Mouse (Mus musculus): ENCODE results near the gene Foxp1. TPM values are rescaled to one million over a fixed set of nuclear protein-coding genes. Genes with fewer than 3 reads are reported as not detected.
A peak's percentile ranks its signal among the peaks of the same experiment; 100 is the strongest.

Gene Foxp1
- polyA plus RNA-seq, 1 experiment from 2014 or later = 57.8 TPM

- Histone ChIP-seq H3K9me3 (peaks cover 2% of the 10 kb centered on the region), H3K27ac (no peak overlapping the region), H3K27me3 (ENCODE audit: poor library complexity, severe bottlenecking) (no peaks in the 10 kb centered on the region), H3K4me1 (no peaks in the 10 kb centered on the region), H3K36me3 (replicated peaks) (peaks cover 3% of the 10 kb centered on the region), H3K4me3 (no peak overlapping the region)
- WGBS = 85% methylated on average over 4 of the region's 4 CpGs
- DNase-seq (ENCODE audit: extremely low spot score, low spot score) = no peak
Observed at GRCm38 (mm10) chr6:99532458-99532857, 9.9 kb upstream of the Foxp1 start.

- Histone ChIP-seq H3K4me1 (peaks cover 19% of the 10 kb centered on the region), H3K4me3 (no peak overlapping the region), H3K9me3 (peaks cover 9% of the 10 kb centered on the region), H3K27ac (no peak overlapping the region), H3K36me3 (replicated peaks) (peaks cover 18% of the 10 kb centered on the region), H3K27me3 (ENCODE audit: poor library complexity, severe bottlenecking) (no peaks in the 10 kb centered on the region)
- 71% methylated on average over 2 of the region's 2 CpGs for WGBS
- no peak for DNase-seq (ENCODE audit: extremely low spot score, low spot score)
Observed at GRCm38 (mm10) chr6:99528972-99529371, 6.5 kb upstream of the Foxp1 start.

DNA sequence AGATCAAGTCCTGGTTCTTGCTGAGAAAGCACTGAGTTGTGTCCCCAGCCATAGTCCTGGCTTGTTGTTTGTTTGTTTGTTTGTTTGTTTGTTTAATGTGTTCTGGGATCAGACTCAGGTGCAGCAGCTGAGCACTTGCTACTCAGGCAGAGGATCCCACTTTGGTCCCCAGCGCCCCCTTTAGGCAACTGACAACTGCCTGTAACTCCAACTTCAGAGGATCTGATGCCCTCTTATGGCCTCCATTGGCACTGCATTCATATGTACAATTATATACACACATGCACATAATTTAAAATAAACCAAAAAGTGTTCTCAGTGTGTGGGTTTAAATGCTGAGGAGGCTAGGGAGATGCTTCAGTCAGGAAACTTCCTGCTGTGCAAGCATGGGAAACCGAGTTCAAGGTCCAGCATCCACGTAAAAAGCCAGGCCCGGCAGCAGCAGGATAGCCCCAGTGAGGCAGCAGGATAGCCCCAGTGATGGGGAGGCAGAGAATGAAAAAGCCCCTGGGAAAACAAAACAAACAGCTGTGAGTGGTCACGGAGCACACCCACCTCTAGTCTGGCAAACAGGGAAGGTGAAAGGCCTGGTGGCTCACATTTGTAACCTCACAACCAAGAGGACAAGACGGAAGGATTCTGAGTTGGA is 5.1 kb upstream of the Foxp1 start:
- Histone ChIP-seq H3K27ac (no peak overlapping the region), H3K36me3 (replicated peaks) (peaks cover 18% of the 10 kb centered on the region), H3K4me1 (peaks cover 29% of the 10 kb centered on the region), H3K4me3 (no peak overlapping the region), H3K27me3 (ENCODE audit: poor library complexity, severe bottlenecking) (no peaks in the 10 kb centered on the region), H3K9me3 (peaks cover 9% of the 10 kb centered on the region)
- no peak for DNase-seq (ENCODE audit: extremely low spot score, low spot score)
- WGBS = 92% methylated on average over 6 of the region's 6 CpGs

GRCm38 (mm10) chr6:99525351-99525750 is 2.8 kb upstream of the Foxp1 start:
- Histone ChIP-seq H3K27ac (no peak overlapping the region), H3K27me3 (ENCODE audit: poor library complexity, severe bottlenecking) (no peaks in the 10 kb centered on the region), H3K9me3 (peaks cover 9% of the 10 kb centered on the region), H3K4me1 (peaks cover 39% of the 10 kb centered on the region), H3K4me3 (no peak overlapping the region), H3K36me3 (replicated peaks) (peaks cover 18% of the 10 kb centered on the region)
- 67% methylated on average over 8 of the region's 8 CpGs for WGBS
- no peak for DNase-seq (ENCODE audit: extremely low spot score, low spot score)

GRCm38 (mm10) chr6:99523679-99524370 is 1.3 kb upstream of the Foxp1 start:
- no peaks in the 10 kb centered on the region for H3K27me3 ChIP-seq (ENCODE audit: poor library complexity, severe bottlenecking)
- WGBS = 32% methylated on average over 10 of the region's 10 CpGs
- peaks cover 18% of the 10 kb centered on the region for H3K36me3 ChIP-seq (replicated peaks)
- no peak for DNase-seq (ENCODE audit: extremely low spot score, low spot score)
- peak overlapping the region; percentile 90 for H3K4me3 ChIP-seq
- peaks cover 55% of the 10 kb centered on the region for H3K4me1 ChIP-seq
- H3K27ac ChIP-seq = peak overlapping the region; percentile 100
- peaks cover 9% of the 10 kb centered on the region for H3K9me3 ChIP-seq

DNA sequence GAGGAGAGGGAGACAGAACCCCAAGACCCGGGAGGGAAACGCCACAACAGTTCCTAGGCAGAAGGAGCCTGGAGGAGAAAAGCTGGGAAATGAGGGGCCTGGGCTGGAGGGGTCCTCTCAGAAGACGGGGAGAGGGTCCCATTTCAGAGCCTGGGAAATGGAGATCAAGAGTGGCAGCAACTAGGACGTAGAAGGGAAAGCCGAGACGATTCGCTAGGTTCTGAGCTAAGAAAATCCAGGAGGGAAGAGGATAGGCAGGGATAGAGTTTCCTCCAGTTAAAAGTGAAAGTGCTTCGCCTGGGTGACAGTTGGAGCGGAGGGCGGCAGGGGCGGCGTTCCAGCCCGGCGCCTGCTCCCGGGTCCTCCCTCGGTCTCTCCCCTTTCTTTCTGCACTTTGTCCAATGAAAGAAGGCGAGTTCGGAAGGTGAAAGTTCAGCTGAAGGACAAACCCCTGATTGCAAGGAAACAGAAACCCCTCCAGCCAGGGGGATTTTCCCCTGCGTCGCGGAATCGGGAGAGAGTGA is 650 bp upstream of the Foxp1 start:
- Histone ChIP-seq H3K4me3 (peak overlapping the region; percentile 90), H3K36me3 (replicated peaks) (peaks cover 18% of the 10 kb centered on the region), H3K27ac (peak overlapping the region; percentile 100), H3K4me1 (peaks cover 60% of the 10 kb centered on the region), H3K9me3 (peaks cover 9% of the 10 kb centered on the region), H3K27me3 (ENCODE audit: poor library complexity, severe bottlenecking) (no peaks in the 10 kb centered on the region)
- 0% methylated on average over 22 of the region's 22 CpGs for whole genome bisulfite sequencing
- DNase-seq (ENCODE audit: extremely low spot score, low spot score) = peak; percentile 83

DNA sequence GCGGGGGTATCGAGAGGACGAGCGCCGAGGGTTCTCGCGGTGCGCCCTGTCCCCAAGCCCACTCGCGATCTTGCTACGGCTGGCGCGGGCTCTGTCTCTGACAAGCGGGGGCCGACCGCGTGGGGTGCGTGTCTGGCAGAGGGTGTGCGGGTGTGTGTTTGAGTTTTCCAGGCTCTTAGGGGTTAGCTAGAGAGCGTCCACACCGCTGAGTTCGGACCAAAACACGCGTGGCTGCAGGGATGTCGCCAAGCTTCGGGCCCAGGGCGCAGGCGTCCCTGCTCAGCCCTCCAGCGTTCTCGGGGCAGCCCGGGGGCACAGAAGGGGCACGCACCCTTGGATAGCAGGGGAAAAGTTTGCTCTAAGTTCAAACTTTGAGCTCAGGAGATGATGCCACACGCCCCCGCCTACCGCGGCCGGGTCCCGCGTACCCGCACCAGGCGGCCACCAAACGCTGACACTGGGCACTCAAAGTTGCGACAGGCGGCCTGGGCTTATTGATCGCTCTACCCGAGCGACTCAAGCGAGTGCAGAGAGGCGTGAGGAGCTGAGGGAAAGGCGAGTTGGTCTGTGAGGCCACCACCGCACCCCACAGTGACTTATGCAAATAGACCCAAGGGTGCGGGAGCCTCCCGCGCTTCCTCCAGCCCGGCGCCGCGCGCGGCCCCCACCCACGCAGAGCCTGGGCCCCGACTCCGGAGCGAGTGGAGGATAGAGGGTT is 721 bp downstream of the Foxp1 start:
- DNase-seq (ENCODE audit: extremely low spot score, low spot score) = peak; percentile 64
- H3K27ac ChIP-seq = peak overlapping the region; percentile 100
- peaks cover 72% of the 10 kb centered on the region for H3K4me1 ChIP-seq
- WGBS = under 1% methylated on average over 64 of the region's 64 CpGs
- peak overlapping the region; percentile 90 for H3K4me3 ChIP-seq
- H3K9me3 ChIP-seq = no peaks in the 10 kb centered on the region
- H3K27me3 ChIP-seq (ENCODE audit: poor library complexity, severe bottlenecking) = no peaks in the 10 kb centered on the region
- peaks cover 8% of the 10 kb centered on the region for H3K36me3 ChIP-seq (replicated peaks)

- H3K27me3 ChIP-seq (ENCODE audit: poor library complexity, severe bottlenecking) = no peaks in the 10 kb centered on the region
- peak overlapping the region; percentile 100 for H3K27ac ChIP-seq
- DNase-seq (ENCODE audit: extremely low spot score, low spot score) = peak; percentile 76
- H3K4me3 ChIP-seq = peak overlapping the region; percentile 90
- peaks cover 74% of the 10 kb centered on the region for H3K4me1 ChIP-seq
- peaks cover 1% of the 10 kb centered on the region for H3K36me3 ChIP-seq (replicated peaks)
- H3K9me3 ChIP-seq = no peaks in the 10 kb centered on the region
- WGBS = under 1% methylated on average over 53 of the region's 54 CpGs
Observed at GRCm38 (mm10) chr6:99521038-99521640, 1.4 kb downstream of the Foxp1 start.

DNA sequence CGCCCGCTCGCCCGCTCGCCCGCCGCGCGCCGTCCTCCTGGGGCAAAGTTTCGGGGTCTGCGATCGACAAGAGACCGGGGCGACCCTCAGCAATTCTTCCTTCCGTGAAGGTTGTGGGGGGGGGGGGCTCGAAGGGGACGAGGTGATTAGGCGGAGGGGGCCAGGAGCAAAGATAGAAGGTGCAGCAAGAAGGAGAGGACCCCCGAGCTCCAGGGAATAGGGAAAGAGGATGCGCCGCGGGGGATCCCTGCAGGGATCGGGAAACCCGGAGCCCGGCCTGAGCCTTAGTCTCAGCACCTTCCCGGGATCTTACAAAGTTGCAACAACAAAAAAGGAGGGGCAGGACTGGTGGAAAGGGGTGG is 1.9 kb downstream of the Foxp1 start:
- H3K4me3 ChIP-seq = peak overlapping the region; percentile 90
- peak overlapping the region; percentile 100 for H3K27ac ChIP-seq
- 1% methylated on average over 27 of the region's 27 CpGs for WGBS
- no peak for DNase-seq (ENCODE audit: extremely low spot score, low spot score)
- H3K4me1 ChIP-seq = peaks cover 79% of the 10 kb centered on the region
- no peaks in the 10 kb centered on the region for H3K9me3 ChIP-seq
- H3K36me3 ChIP-seq (replicated peaks) = no peaks in the 10 kb centered on the region
- H3K27me3 ChIP-seq (ENCODE audit: poor library complexity, severe bottlenecking) = no peaks in the 10 kb centered on the region

DNA sequence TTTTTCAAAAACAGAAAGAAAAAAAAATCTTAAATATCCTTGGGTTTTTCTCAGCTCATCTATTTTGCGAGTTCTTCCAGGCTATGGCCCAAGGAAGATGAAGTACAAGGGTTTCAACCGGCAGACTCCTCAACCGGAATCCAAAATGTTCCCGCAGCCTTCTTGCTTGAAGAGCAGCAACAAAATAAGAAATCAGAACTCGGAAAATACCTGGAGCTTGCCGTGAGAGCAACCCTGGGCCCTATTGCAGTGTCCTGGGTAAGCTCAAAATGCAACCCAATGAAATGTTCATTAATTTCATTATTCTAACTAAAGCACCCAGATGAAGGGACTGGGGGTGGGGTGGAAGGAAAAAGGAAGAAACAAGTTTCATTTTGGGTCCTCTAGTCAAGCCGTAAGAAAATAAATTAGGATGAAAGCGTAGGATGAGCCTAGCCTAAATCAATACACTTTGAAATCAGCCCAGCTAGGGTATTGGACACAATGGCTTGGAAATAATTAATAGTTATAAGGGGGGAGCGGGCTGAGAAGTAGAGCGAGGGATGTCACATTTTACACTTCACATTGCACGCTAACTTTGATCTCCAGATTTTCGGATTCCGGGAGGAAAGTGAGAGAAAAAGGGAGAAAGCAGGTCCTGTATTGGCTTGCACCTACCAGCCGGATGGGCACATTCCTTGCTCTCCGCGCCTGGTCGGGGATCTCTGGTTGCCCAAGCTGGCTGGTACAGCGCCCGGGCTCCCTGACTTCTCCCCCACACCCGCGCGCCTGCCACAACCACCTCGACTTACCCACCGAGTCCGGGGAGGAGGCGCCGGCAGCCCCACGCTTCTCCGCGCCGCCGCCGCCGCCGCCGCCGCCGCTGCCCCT is 2.5 kb downstream of the Foxp1 start:
- H3K4me1 ChIP-seq = peaks cover 74% of the 10 kb centered on the region
- peak overlapping the region; percentile 90 for H3K4me3 ChIP-seq
- no peaks in the 10 kb centered on the region for H3K36me3 ChIP-seq (replicated peaks)
- H3K9me3 ChIP-seq = no peaks in the 10 kb centered on the region
- H3K27me3 ChIP-seq (ENCODE audit: poor library complexity, severe bottlenecking) = no peaks in the 10 kb centered on the region
- peak; percentile 64 for DNase-seq (ENCODE audit: extremely low spot score, low spot score)
- WGBS = 2% methylated on average over 38 of the region's 38 CpGs
- peak overlapping the region; percentile 100 for H3K27ac ChIP-seq

DNA sequence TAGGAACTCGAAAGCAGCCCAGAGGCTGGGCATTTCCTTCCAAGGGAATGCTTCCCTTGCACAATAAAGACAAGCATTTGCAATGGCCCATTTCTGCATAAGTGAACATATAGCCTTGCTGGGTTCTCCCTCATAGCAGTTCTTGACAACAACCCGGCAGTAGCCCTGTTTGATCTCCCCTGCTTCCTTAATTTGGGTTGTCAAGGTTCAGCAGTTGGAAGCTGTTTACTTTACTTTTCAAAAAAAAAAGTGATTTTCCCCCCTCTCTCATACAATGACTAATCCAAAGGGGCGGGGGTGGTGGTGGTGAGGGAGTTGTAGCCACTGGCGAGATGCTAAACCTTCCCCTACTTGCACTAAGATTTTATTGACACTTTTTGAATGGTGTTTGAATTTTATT is 3.5 kb downstream of the Foxp1 start:
- H3K4me3 ChIP-seq = peak overlapping the region; percentile 90
- H3K36me3 ChIP-seq (replicated peaks) = peaks cover 6% of the 10 kb centered on the region; the same call in 1 of the 2 replicates
- no peaks in the 10 kb centered on the region for H3K27me3 ChIP-seq (ENCODE audit: poor library complexity, severe bottlenecking)
- H3K27ac ChIP-seq = no peak overlapping the region
- H3K9me3 ChIP-seq = no peaks in the 10 kb centered on the region
- WGBS = 7% methylated on average over 4 of the region's 4 CpGs
- peaks cover 65% of the 10 kb centered on the region for H3K4me1 ChIP-seq
- no peak for DNase-seq (ENCODE audit: extremely low spot score, low spot score)

Measured in forebrain, embryonic 10.5 days (tissue).